Mouse (Mus musculus) limb, embryonic 14.5 days (tissue): ENCODE results near the gene Sesn1. TPM values are rescaled to one million over a fixed set of nuclear protein-coding genes. Genes with fewer than 3 reads are reported as not detected.

Experiments
- ATAC-seq: fragments of 200-750 bp; cut with Nextera tagmentation; 2 replicates; pipeline ENCODE4 v1.8.0; 2017; ENCODE audit warnings: low read depth, moderate number of reproducible peaks, moderate TSS enrichment; ENCODE audit not compliant: low FRiP score
- DNase-seq: peaks from one replicate; pipeline ENCODE4 v3.0.0-alpha.2; 2015; ENCODE audit warnings: low spot score
- H3K27ac ChIP-seq: fragments of 300-500 bp; sonication (generic); replicated peaks from 2 replicates; pipeline ENCODE4 v1.5.1; 2014; ENCODE audit warnings: low read depth, mild to moderate bottlenecking, low read length, moderate library complexity, mixed read lengths
- H3K27me3 ChIP-seq: fragments of 300-500 bp; sonication (generic); 2 replicates; pipeline ENCODE4 v1.6.1; 2014; ENCODE audit warnings: low read length, mixed read lengths; ENCODE audit not compliant: control insufficient read depth, insufficient read depth
- H3K36me3 ChIP-seq: fragments of 300-500 bp; sonication (generic); 2 replicates; pipeline ENCODE4 v1.6.1; 2014; ENCODE audit warnings: mild to moderate bottlenecking, low read length, moderate library complexity, mixed read lengths; ENCODE audit not compliant: control insufficient read depth, insufficient read depth
- H3K4me1 ChIP-seq: fragments of 300-500 bp; sonication (generic); 2 replicates; pipeline ENCODE4 v1.6.1; 2014; ENCODE audit warnings: antibody characterized with exemption, low read length, mixed read lengths; ENCODE audit not compliant: control insufficient read depth, insufficient read depth
- H3K4me2 ChIP-seq: fragments of 300-500 bp; sonication (generic); replicated peaks from 2 replicates; pipeline ENCODE4 v1.6.1; 2014; ENCODE audit warnings: low read depth, mild to moderate bottlenecking, low read length, moderate library complexity; ENCODE audit not compliant: severe bottlenecking
- H3K4me3 ChIP-seq: fragments of 300-500 bp; sonication (generic); replicated peaks from 2 replicates; pipeline ENCODE4 v1.5.1; 2014; ENCODE audit warnings: low read length
- H3K9ac ChIP-seq: fragments of 300-500 bp; sonication (generic); 2 replicates; pipeline ENCODE4 v1.6.1; 2014; ENCODE audit warnings: mild to moderate bottlenecking, low read depth, low read length, moderate library complexity; ENCODE audit not compliant: severe bottlenecking
- H3K9me3 ChIP-seq: fragments of 300-500 bp; sonication (generic); 2 replicates; pipeline ENCODE4 v1.6.1; 2016; ENCODE audit warnings: low read length; ENCODE audit not compliant: control insufficient read depth
- POLR2A ChIP-seq: fragments of 200-500 bp; IDR thresholded peaks from 2 replicates; pipeline ENCODE4 v1.8.0; 2012; ENCODE audit warnings: inconsistent platforms, mild to moderate bottlenecking, moderate library complexity, borderline replicate concordance; ENCODE audit not compliant: insufficient read depth, insufficient read length; ENCODE audit errors: extremely low read depth
- WGBS: fragments of 180-500 bp; shearing (Covaris S2); extraction: QIAGEN DNeasy Blood & Tissue Kit; methylation state at CpG from one replicate; pipeline ENCODE4 v1.1.7; 2014; 5-methylcytosine and 5-hydroxymethylcytosine counted together
- polyA plus RNA-seq, 2 experiments: library from polyadenylated mRNA; depleted of rRNA in 1 of 2; stranded (reverse) in 1 of 2; unstranded in 1 of 2; fragments of >200 nt; fragmentation: Nextera tagmentation in 1 of 2; extraction: Ambion mirVana in 1 of 2; gene quantifications; 2 replicates each; pipeline versions ENCODE4 v1.2.1 to v1.2.3; 2012 to 2014

Sesn1 gene
- polyA plus RNA-seq, 2 experiments: 37.0 to 42.9 TPM

GRCm38 (mm10) chr10:41767254-41767653 lies 42.5 kb upstream of the Sesn1 start:
- DNase-seq (no peak), ATAC-seq (no peak)
- Histone ChIP-seq H3K4me2 (no peak overlapping the region), H3K9ac (no peak overlapping the region), H3K27me3 (no peaks in the 10 kb centered on the region), H3K9me3 (no peaks in the 10 kb centered on the region), H3K27ac (no peak overlapping the region), H3K4me3 (no peak overlapping the region), H3K36me3 (no peaks in the 10 kb centered on the region), H3K4me1 (no peaks in the 10 kb centered on the region)
- 90% methylated on average over 6 of the region's 6 CpGs for WGBS
- TF ChIP-seq POLR2A: no peak

- peaks cover 13% of the 10 kb centered on the region for H3K9me3 ChIP-seq
- no peak overlapping the region for H3K9ac ChIP-seq
- 97% methylated on average over 6 of the region's 6 CpGs for WGBS
- no peak overlapping the region for H3K27ac ChIP-seq
- H3K4me1 ChIP-seq: no peaks in the 10 kb centered on the region
- H3K27me3 ChIP-seq: no peaks in the 10 kb centered on the region
- DNase-seq (no peak), ATAC-seq (no peak)
- TF ChIP-seq POLR2A: no peak
- no peaks in the 10 kb centered on the region for H3K36me3 ChIP-seq
- H3K4me2 ChIP-seq: no peak overlapping the region
- H3K4me3 ChIP-seq: no peak overlapping the region
Observed at GRCm38 (mm10) chr10:41792375-41792774, 17.4 kb upstream of the Sesn1 start.

- TF ChIP-seq POLR2A: no peak
- no peak overlapping the region for H3K4me2 ChIP-seq
- ATAC-seq (no peak), DNase-seq (no peak)
- no peak overlapping the region for H3K9ac ChIP-seq
- H3K4me3 ChIP-seq: no peak overlapping the region
- no peaks in the 10 kb centered on the region for H3K4me1 ChIP-seq
- H3K36me3 ChIP-seq: peaks cover 31% of the 10 kb centered on the region
- H3K27ac ChIP-seq: no peak overlapping the region
- 93% methylated on average over 8 of the region's 8 CpGs for WGBS
- H3K27me3 ChIP-seq: no peaks in the 10 kb centered on the region
- peaks cover 14% of the 10 kb centered on the region; the same call in 1 of the 2 replicates for H3K9me3 ChIP-seq
Observed at GRCm38 (mm10) chr10:41797253-41797652, 12.5 kb upstream of the Sesn1 start.

GRCm38 (mm10) chr10:41803467-41803866 lies 6.3 kb upstream of the Sesn1 start:
- 97% methylated on average over 8 of the region's 8 CpGs for WGBS
- no peak overlapping the region for H3K4me2 ChIP-seq
- peaks cover 25% of the 10 kb centered on the region; the same call in 1 of the 2 replicates for H3K36me3 ChIP-seq
- no peaks in the 10 kb centered on the region for H3K27me3 ChIP-seq
- no peak for TF ChIP-seq POLR2A
- no peak for ATAC-seq
- no peak for DNase-seq
- no peaks in the 10 kb centered on the region for H3K4me1 ChIP-seq
- no peak overlapping the region for H3K27ac ChIP-seq
- 0 out of 2 replicates have a peak, but pooled peaks cover 10% of the 10 kb centered on the region for H3K9me3 ChIP-seq
- H3K4me3 ChIP-seq: no peak overlapping the region
- no peak overlapping the region for H3K9ac ChIP-seq

- H3K4me3 ChIP-seq: no peak overlapping the region
- ATAC-seq (no peak), DNase-seq (no peak)
- no peak overlapping the region for H3K27ac ChIP-seq
- H3K9ac ChIP-seq: no peak overlapping the region
- WGBS: 92% methylated on average over 3 of the region's 3 CpGs
- H3K4me1 ChIP-seq: no peaks in the 10 kb centered on the region
- 0 out of 2 replicates have a peak, but pooled peaks cover 10% of the 10 kb centered on the region for H3K9me3 ChIP-seq
- H3K4me2 ChIP-seq: no peak overlapping the region
- H3K36me3 ChIP-seq: peaks cover 21% of the 10 kb centered on the region; the same call in 1 of the 2 replicates
- no peaks in the 10 kb centered on the region for H3K27me3 ChIP-seq
- no peak for TF ChIP-seq POLR2A
Observed at GRCm38 (mm10) chr10:41804711-41805110, 5.0 kb upstream of the Sesn1 start.
